Mouse (Mus musculus) monocyte, adult 5-6 weeks (primary cell): ENCODE results near the gene Itprid1. TPM values are rescaled to one million over a fixed set of nuclear protein-coding genes. Genes with fewer than 3 reads are reported as not detected.

Experiments
- ATAC-seq: fragments of 153-309, 156-312 bp; replicated peaks from 2 replicates; pipeline ENCODE4 v1.8.0; 2017; ENCODE audit warnings: mild to moderate bottlenecking; ENCODE audit not compliant: low TSS enrichment, insufficient number of reproducible peaks, severe bottlenecking, poor library complexity, low FRiP score
- total RNA-seq: library from RNA; stranded (forward); fragments of 200-1000, 200-491, 200-594 nt; gene quantifications from 3 replicates; pipeline ENCODE4 v1.2.3, GENCODE M21; 2017

Gene Itprid1
- total RNA-seq, 1 experiment from 2014 or later: not detected

DNA sequence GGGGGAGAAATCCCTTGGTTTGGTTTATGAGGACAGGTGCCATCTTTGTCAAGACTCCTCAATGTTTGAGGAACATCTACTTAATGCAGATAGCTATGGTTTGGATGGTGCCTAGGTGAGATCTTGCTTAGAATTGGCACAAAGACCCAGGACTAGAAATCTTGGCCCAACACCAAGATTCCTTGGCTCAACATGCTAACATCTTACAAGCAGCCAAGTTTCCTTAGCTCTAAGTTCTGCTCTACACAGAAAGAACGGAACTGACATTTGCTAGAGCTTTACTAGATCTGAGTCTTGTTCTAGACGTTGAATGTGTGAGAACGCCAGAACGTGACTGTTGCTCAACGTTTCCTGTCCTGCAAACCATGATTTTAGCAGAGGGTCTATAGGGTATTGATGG lies 191.3 kb downstream of the Itprid1 start:
- no peak for ATAC-seq

Other genes starting within 250 kb of the Itprid1 start
- not detected in 3 replicates for gene Neurod6, start 155.6 kb upstream of the Itprid1 start, total RNA-seq
- gene Ppp1r17, start 180.6 kb downstream of the Itprid1 start, total RNA-seq: not detected in 3 replicates